Mouse (Mus musculus): Measurements from ENCODE around the gene Dcst1. TPM values are rescaled to one million over a fixed set of nuclear protein-coding genes. Genes with fewer than 3 reads are reported as not detected.

The Dcst1 gene
- total RNA-seq, 1 experiment: 0.09 TPM

- Histone ChIP-seq H3K4me3 (ENCODE audit: insufficient read depth in 1 of 2, low read depth in 1 of 2, low read length in 2 of 2, poor library complexity in 1 of 2, severe bottlenecking in 1 of 2) (no peak overlapping the region), H3K9ac (ENCODE audit: insufficient read depth, low read depth, low read length, poor library complexity, severe bottlenecking) (no peak overlapping the region), H3K4me1 (ENCODE audit: control insufficient read depth in 2 of 2, insufficient read depth in 2 of 2, low read length in 2 of 2, poor library complexity in 1 of 2) (peaks cover 0 to under 1% of the 10 kb centered on the region in 2 experiments; a peak in 1 of 4 replicates), H3K27ac (ENCODE audit: insufficient read depth, low read depth, low read length, poor library complexity, severe bottlenecking) (no peak overlapping the region), H3K36me3 (ENCODE audit: control insufficient read depth, insufficient read depth, low read length, poor library complexity, severe bottlenecking) (no peaks in the 10 kb centered on the region), H3K9me3 (ENCODE audit: control insufficient read depth, insufficient read depth, low read depth, low read length) (no peaks in the 10 kb centered on the region)
- no peak for DNase-seq (ENCODE audit: low read depth, low spot score)
- in situ Hi-C loops (cut with MboI; ENCODE audit: low sequenced_read_pairs in 2 of 2, unreplicated experiment in 2 of 2): no loop called here
- TF ChIP-seq ZNF384 (IDR thresholded peaks at IDR 0.05; ENCODE audit: low read depth, low read length) (no peak), HCFC1 (IDR thresholded peaks at IDR 0.05; ENCODE audit: borderline replicate concordance, insufficient read depth, low read length) (no peak), CHD2 (IDR thresholded peaks at IDR 0.05; ENCODE audit: low read depth, low read length) (no peak), MAFK (IDR thresholded peaks at IDR 0.05; ENCODE audit: insufficient read depth, low read depth, low read length) (no peak), ZC3H11A (IDR thresholded peaks at IDR 0.05; ENCODE audit: borderline replicate concordance, low read depth, low read length) (no peak)
Measured at GRCm38 (mm10) chr3:89364631-89365030, 422 bp downstream of the Dcst1 start.

- no peaks in the 10 kb centered on the region for H3K36me3 ChIP-seq (ENCODE audit: control insufficient read depth, insufficient read depth, low read length, poor library complexity, severe bottlenecking)
- H3K9me3 ChIP-seq (ENCODE audit: control insufficient read depth, insufficient read depth, low read depth, low read length): no peaks in the 10 kb centered on the region
- no peak within 1 kb of the TSS for H3K27ac ChIP-seq (ENCODE audit: insufficient read depth, low read depth, low read length, poor library complexity, severe bottlenecking)
- no peak within 1 kb of the TSS for H3K4me3 ChIP-seq (ENCODE audit: insufficient read depth in 1 of 2, low read depth in 1 of 2, low read length in 2 of 2, poor library complexity in 1 of 2, severe bottlenecking in 1 of 2)
- no peak for DNase-seq (ENCODE audit: low read depth, low spot score)
- in situ Hi-C loops (cut with MboI; ENCODE audit: low sequenced_read_pairs in 2 of 2, unreplicated experiment in 2 of 2): no loop called here
- H3K9ac ChIP-seq (ENCODE audit: insufficient read depth, low read depth, low read length, poor library complexity, severe bottlenecking): no peak within 1 kb of the TSS
- H3K4me1 ChIP-seq (ENCODE audit: control insufficient read depth in 2 of 2, insufficient read depth in 2 of 2, low read length in 2 of 2, poor library complexity in 1 of 2): peaks cover 0 to 4% of the 10 kb centered on the region in 2 experiments; a peak in 1 of 4 replicates
- TF ChIP-seq ZNF384 (IDR thresholded peaks at IDR 0.05; ENCODE audit: low read depth, low read length) (no peak), ZC3H11A (IDR thresholded peaks at IDR 0.05; ENCODE audit: borderline replicate concordance, low read depth, low read length) (no peak), HCFC1 (IDR thresholded peaks at IDR 0.05; ENCODE audit: borderline replicate concordance, insufficient read depth, low read length) (no peak), MAFK (IDR thresholded peaks at IDR 0.05; ENCODE audit: insufficient read depth, low read depth, low read length) (no peak), CHD2 (IDR thresholded peaks at IDR 0.05; ENCODE audit: low read depth, low read length) (no peak)
Measured at GRCm38 (mm10) chr3:89361675-89362074, 3.4 kb downstream of the Dcst1 start, which contains the start of gene Dcst2. TSS of gene Dcst2 (plus strand) at chr3:89361975.

GRCm38 (mm10) chr3:89360237-89360636 is 4.8 kb downstream of the Dcst1 start:
- in situ Hi-C loops (cut with MboI; ENCODE audit: low sequenced_read_pairs in 2 of 2, unreplicated experiment in 2 of 2): no loop called here

GRCm38 (mm10) chr3:89359630-89360029 is 5.4 kb downstream of the Dcst1 start:
- Histone ChIP-seq H3K27ac (ENCODE audit: insufficient read depth, low read depth, low read length, poor library complexity, severe bottlenecking) (no peak overlapping the region), H3K9me3 (ENCODE audit: control insufficient read depth, insufficient read depth, low read depth, low read length) (no peaks in the 10 kb centered on the region), H3K9ac (ENCODE audit: insufficient read depth, low read depth, low read length, poor library complexity, severe bottlenecking) (no peak overlapping the region), H3K4me3 (ENCODE audit: insufficient read depth in 1 of 2, low read depth in 1 of 2, low read length in 2 of 2, poor library complexity in 1 of 2, severe bottlenecking in 1 of 2) (no peak overlapping the region), H3K36me3 (ENCODE audit: control insufficient read depth, insufficient read depth, low read length, poor library complexity, severe bottlenecking) (no peaks in the 10 kb centered on the region), H3K4me1 (ENCODE audit: control insufficient read depth in 2 of 2, insufficient read depth in 2 of 2, low read length in 2 of 2, poor library complexity in 1 of 2) (peaks cover 0 to 10% of the 10 kb centered on the region in 2 experiments; a peak in 1 of 4 replicates)
- in situ Hi-C loops (cut with MboI; ENCODE audit: low sequenced_read_pairs in 2 of 2, unreplicated experiment in 2 of 2): no loop called here
- no peak for DNase-seq (ENCODE audit: low read depth, low spot score)
- TF ChIP-seq HCFC1 (IDR thresholded peaks at IDR 0.05; ENCODE audit: borderline replicate concordance, insufficient read depth, low read length): no peak
- no peak for TF ChIP-seq ZNF384 (IDR thresholded peaks at IDR 0.05; ENCODE audit: low read depth, low read length)
- TF ChIP-seq CHD2 (IDR thresholded peaks at IDR 0.05; ENCODE audit: low read depth, low read length): no peak
- TF ChIP-seq ZC3H11A (IDR thresholded peaks at IDR 0.05; ENCODE audit: borderline replicate concordance, low read depth, low read length): no peak
- no peak for TF ChIP-seq MAFK (IDR thresholded peaks at IDR 0.05; ENCODE audit: insufficient read depth, low read depth, low read length)

More at GRCm38 (mm10) chr3:89360237-89360636, 4.8 kb downstream of the Dcst1 start:
- Histone ChIP-seq H3K27ac (ENCODE audit: insufficient read depth, low read depth, low read length, poor library complexity, severe bottlenecking) (no peak overlapping the region), H3K4me3 (ENCODE audit: insufficient read depth in 1 of 2, low read depth in 1 of 2, low read length in 2 of 2, poor library complexity in 1 of 2, severe bottlenecking in 1 of 2) (no peak overlapping the region), H3K9ac (ENCODE audit: insufficient read depth, low read depth, low read length, poor library complexity, severe bottlenecking) (no peak overlapping the region), H3K36me3 (ENCODE audit: control insufficient read depth, insufficient read depth, low read length, poor library complexity, severe bottlenecking) (no peaks in the 10 kb centered on the region), H3K4me1 (ENCODE audit: control insufficient read depth in 2 of 2, insufficient read depth in 2 of 2, low read length in 2 of 2, poor library complexity in 1 of 2) (peaks cover 0 to 7% of the 10 kb centered on the region in 2 experiments; a peak in 1 of 4 replicates), H3K9me3 (ENCODE audit: control insufficient read depth, insufficient read depth, low read depth, low read length) (no peaks in the 10 kb centered on the region)
- TF ChIP-seq ZC3H11A (IDR thresholded peaks at IDR 0.05; ENCODE audit: borderline replicate concordance, low read depth, low read length) (no peak), CHD2 (IDR thresholded peaks at IDR 0.05; ENCODE audit: low read depth, low read length) (no peak), MAFK (IDR thresholded peaks at IDR 0.05; ENCODE audit: insufficient read depth, low read depth, low read length) (no peak), HCFC1 (IDR thresholded peaks at IDR 0.05; ENCODE audit: borderline replicate concordance, insufficient read depth, low read length) (no peak), ZNF384 (IDR thresholded peaks at IDR 0.05; ENCODE audit: low read depth, low read length) (no peak)
- DNase-seq (ENCODE audit: low read depth, low spot score): no peak
